Mouse (Mus musculus): ENCODE data around the gene Rorc.

DNA sequence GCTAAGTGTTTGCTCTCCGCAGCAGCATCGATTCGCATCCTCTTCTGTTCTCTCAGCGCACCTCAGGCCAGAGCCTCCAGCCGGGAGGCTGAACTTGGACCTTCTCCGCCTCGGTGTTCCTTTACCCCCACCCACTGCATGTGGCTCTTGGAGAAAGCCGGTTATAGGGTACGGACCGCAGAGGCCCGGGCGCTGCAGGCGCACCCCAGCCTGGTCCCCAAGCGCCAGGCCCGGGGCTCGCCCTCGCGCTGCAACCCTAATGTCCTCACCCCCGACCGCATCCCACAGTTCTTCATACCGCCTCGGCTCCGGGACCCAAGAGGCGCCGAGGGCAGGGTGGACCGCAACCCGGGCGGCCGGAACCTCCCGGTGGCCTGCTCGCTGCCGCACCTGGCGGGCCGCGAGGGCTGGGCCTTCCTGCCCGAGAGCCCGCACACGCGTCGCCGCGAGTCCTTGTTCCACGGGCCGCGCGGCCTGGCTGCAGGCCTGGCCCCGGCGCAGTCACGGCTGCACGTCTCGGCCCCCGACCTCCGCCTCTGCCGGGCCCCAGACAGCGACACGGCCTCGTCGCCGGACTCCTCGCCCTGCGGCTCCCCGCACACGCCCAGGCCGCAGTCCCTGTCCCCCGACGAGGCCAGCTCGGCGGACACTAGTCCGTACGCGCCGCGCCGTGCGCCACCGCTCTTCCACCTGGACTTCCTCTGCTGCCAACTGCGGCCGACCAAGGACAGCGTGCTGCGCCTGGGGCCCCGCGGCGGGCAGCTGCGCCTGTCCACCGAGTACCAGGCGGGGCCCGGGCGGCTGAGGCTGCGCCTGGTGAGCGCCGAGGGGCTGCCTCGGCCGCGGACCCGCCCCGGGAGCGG is 9.1 kb upstream of the Rorc start:
- TF ChIP-seq CTCF (IDR thresholded peaks at IDR 0.05; ENCODE audit: low read depth) (no peak), EP300 (IDR thresholded peaks at IDR 0.05; ENCODE audit: low read depth) (no peak)

Data from liver, postnatal 0 days (tissue).